Mouse (Mus musculus): Measurements from ENCODE around the gene Ccdc153. TPM values are rescaled to one million over a fixed set of nuclear protein-coding genes. Genes with fewer than 3 reads are reported as not detected.

Ccdc153 gene
- total and polyA plus RNA-seq, 3 experiments, result not detected

DNA sequence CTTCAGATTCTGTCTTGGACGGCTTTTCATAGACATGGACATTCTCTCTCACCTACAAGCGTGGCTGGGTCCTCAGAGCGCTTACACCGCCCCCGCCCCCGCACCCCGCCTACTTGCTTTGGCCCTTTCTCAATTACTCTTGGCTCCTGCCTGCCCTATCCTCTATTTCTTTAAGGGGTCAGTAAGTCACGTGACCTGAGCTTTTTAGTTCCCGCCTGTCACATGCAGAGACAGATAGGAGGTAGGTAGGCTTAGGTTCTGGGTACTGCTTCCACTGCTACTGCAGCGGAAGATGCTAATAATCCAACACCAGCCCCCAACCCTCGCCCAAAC, 48.4 kb downstream of the Ccdc153 start:
- Histone ChIP-seq H3K4me1 (ENCODE audit: control insufficient read depth in 1 of 2, insufficient read depth in 2 of 2, low read length in 2 of 2) (peaks cover 8 to 22% of the 10 kb centered on the region in 2 experiments), H3K4me3 (ENCODE audit: control insufficient read depth in 1 of 2, insufficient read depth in 1 of 2, low read depth in 2 of 2, low read length in 2 of 2) (peak overlapping the region; percentile 47 to 70; a peak in 3 of 4 replicates)
- DNase-seq (ENCODE audit: low read depth, low spot score), result peak; percentile 74
- no peak for TF ChIP-seq SIN3A (IDR thresholded peaks at IDR 0.05; ENCODE audit: low read length)
- TF ChIP-seq GABPA (IDR thresholded peaks at IDR 0.05; ENCODE audit: low read depth, low read length), result no peak
- no peak for TF ChIP-seq RAD21 (IDR thresholded peaks at IDR 0.05; ENCODE audit: low read depth, low read length)
- no peak for TF ChIP-seq NRF1 (IDR thresholded peaks at IDR 0.05; ENCODE audit: insufficient read depth, low read depth, low read length, poor library complexity, severe bottlenecking)
- 0 out of 2 replicates have a peak, but pooled peaks have one; percentile 21 for TF ChIP-seq ETS1 (IDR thresholded peaks at IDR 0.05; ENCODE audit: low read depth, low read length)
- 0 out of 2 replicates have a peak, but pooled peaks have one; percentile 29 for TF ChIP-seq HCFC1 (IDR thresholded peaks at IDR 0.05; ENCODE audit: low read depth, low read length)
- 0 out of 2 replicates have a peak, but pooled peaks have one; percentile 33 for TF ChIP-seq E2F4 (IDR thresholded peaks at IDR 0.05; ENCODE audit: borderline replicate concordance, low read depth, low read length)
- TF ChIP-seq USF1 (IDR thresholded peaks at IDR 0.05; ENCODE audit: low read depth, low read length), result peak; percentile 96
- no peak for TF ChIP-seq EP300 (IDR thresholded peaks at IDR 0.05; ENCODE audit: low read depth in 1 of 2, low read length in 2 of 2)
- no peak for TF ChIP-seq TAL1 (IDR thresholded peaks at IDR 0.05; ENCODE audit: low read length)
- TF ChIP-seq MEF2A (IDR thresholded peaks at IDR 0.05; ENCODE audit: extremely low read depth, insufficient replicate concordance, low read depth, low read length, poor library complexity, severe bottlenecking), result no peak
- no peak for TF ChIP-seq MAFK (IDR thresholded peaks at IDR 0.05; ENCODE audit: borderline replicate concordance, low read depth, low read length)
- TF ChIP-seq ZKSCAN1 (IDR thresholded peaks at IDR 0.05; ENCODE audit: low read depth, low read length), result no peak
- peak; percentile 88 for TF ChIP-seq BHLHE40 (IDR thresholded peaks at IDR 0.05; ENCODE audit: borderline replicate concordance, low read depth, low read length)
- no peak for TF ChIP-seq JUND (IDR thresholded peaks at IDR 0.05; ENCODE audit: low read depth, low read length)
- TF ChIP-seq CHD1 (IDR thresholded peaks at IDR 0.05; ENCODE audit: low read depth, low read length), result no peak
- TF ChIP-seq ZC3H11A (IDR thresholded peaks at IDR 0.05; ENCODE audit: low read depth, low read length), result no peak
- TF ChIP-seq POLR2AphosphoS2 (IDR thresholded peaks at IDR 0.05; ENCODE audit: low read length), result peak; percentile 67
- TF ChIP-seq SMC3 (IDR thresholded peaks at IDR 0.05; ENCODE audit: low read depth, low read length), result no peak
- no peak for TF ChIP-seq RCOR1 (IDR thresholded peaks at IDR 0.05; ENCODE audit: low read depth, low read length)
- no peak for TF ChIP-seq CHD2 (IDR thresholded peaks at IDR 0.05; ENCODE audit: low read length)
- peak; percentile 84 to 86 for TF ChIP-seq USF2 (IDR thresholded peaks at IDR 0.05; ENCODE audit: borderline replicate concordance in 1 of 2, insufficient read depth in 1 of 2, low read depth in 1 of 2, low read length in 2 of 2)
- no peak for TF ChIP-seq TCF12 (IDR thresholded peaks at IDR 0.05; ENCODE audit: low read depth, low read length)
- no peak for TF ChIP-seq ZNF384 (IDR thresholded peaks at IDR 0.05; ENCODE audit: low read depth, low read length)
- 0 out of 2 replicates have a peak, but pooled peaks have one; percentile 23 for TF ChIP-seq MAZ (IDR thresholded peaks at IDR 0.05; ENCODE audit: low read depth, low read length)
- no peak for TF ChIP-seq POLR2AphosphoS5 (IDR thresholded peaks at IDR 0.05; ENCODE audit: borderline replicate concordance, low read depth, low read length)
- TF ChIP-seq MYB (IDR thresholded peaks at IDR 0.05; ENCODE audit: low read depth, low read length), result no peak
- TF ChIP-seq ELF1 (IDR thresholded peaks at IDR 0.05; ENCODE audit: low read depth, low read length), result no peak
- no peak for TF ChIP-seq NELFE (IDR thresholded peaks at IDR 0.05; ENCODE audit: low read depth, low read length)
- TF ChIP-seq CTCF (IDR thresholded peaks at IDR 0.05 in 2 of 3, conservative IDR thresholded peaks at IDR 0.05 in 1 of 3; ENCODE audit: control insufficient read depth in 1 of 3, insufficient read depth in 1 of 3, low read depth in 2 of 3, low read length in 3 of 3, poor library complexity in 1 of 3, severe bottlenecking in 1 of 3), result no peak
- no peak for TF ChIP-seq KAT2A (conservative IDR thresholded peaks at IDR 0.05; ENCODE audit: low read depth, low read length)
- 0 out of 2 replicates have a peak, but pooled peaks have one; percentile 3 for TF ChIP-seq TBP (IDR thresholded peaks at IDR 0.05; ENCODE audit: low read depth, low read length)
- no peak for TF ChIP-seq POLR2A (IDR thresholded peaks at IDR 0.05; ENCODE audit: control insufficient read depth in 1 of 2, insufficient read depth in 1 of 2, low read depth in 1 of 2, low read length in 2 of 2, poor library complexity in 1 of 2)
- TF ChIP-seq MYC (IDR thresholded peaks at IDR 0.05; ENCODE audit: low read depth, low read length), result no peak
- TF ChIP-seq MXI1 (IDR thresholded peaks at IDR 0.05; ENCODE audit: low read depth, low read length), result no peak; the same call in 1 of the 2 replicates
- 0 out of 2 replicates have a peak, but pooled peaks have one; percentile 41 for TF ChIP-seq ZMIZ1 (IDR thresholded peaks at IDR 0.05; ENCODE audit: low read depth, low read length)
- TF ChIP-seq GATA1 (IDR thresholded peaks at IDR 0.05; ENCODE audit: low read depth, low read length), result no peak
- no peak for TF ChIP-seq UBTF (IDR thresholded peaks at IDR 0.05; ENCODE audit: borderline replicate concordance, insufficient read depth, low read depth, low read length)

More for the DNA sequence above, 48.4 kb downstream of the Ccdc153 start:
- peaks cover 8% of the 10 kb centered on the region; the same call in 1 of the 2 replicates for H3K79me2 ChIP-seq (ENCODE audit: control insufficient read depth, insufficient read depth, low read length, poor library complexity)
- H3K9ac ChIP-seq (ENCODE audit: control insufficient read depth, low read depth, low read length, poor library complexity, severe bottlenecking), result peak overlapping the region; percentile 50
- H3K27ac ChIP-seq (ENCODE audit: control insufficient read depth, low read depth, low read length), result peak overlapping the region; percentile 95
- H3K27me3 ChIP-seq (ENCODE audit: control insufficient read depth in 1 of 2, insufficient read depth in 2 of 2, low read length in 2 of 2), result no peaks in the 10 kb centered on the region
- H3K9me3 ChIP-seq (replicated peaks; ENCODE audit: insufficient read depth, low read length), result no peaks in the 10 kb centered on the region
- peaks cover 4 to 11% of the 10 kb centered on the region in 2 experiments for H3K36me3 ChIP-seq (ENCODE audit: control insufficient read depth in 1 of 2, insufficient read depth in 2 of 2, low read length in 2 of 2)

All from MEL (cell line).